Mouse (Mus musculus) heart, postnatal 4 days (tissue): ENCODE measurements around the gene Als2cl. TPM values are rescaled to one million over a fixed set of nuclear protein-coding genes. Genes with fewer than 3 reads are reported as not detected.

Source experiments
- DNase-seq: peaks from one replicate; pipeline ENCODE4 v3.0.0; 2021
- microRNA-seq, 2 experiments: library from miRNA; unstranded; fragments of <30 nt; microRNA quantifications; one replicate each; pipeline ENCODE4 v1.2.0; 2021 to 2022
- total RNA-seq, 2 experiments: library from RNA; stranded (reverse); gene quantifications; 2 replicates each; pipeline ENCODE4 v1.2.3; 2021

Gene Als2cl
- total RNA-seq, 2 experiments from 2014 or later: 14.4 to 16.3 TPM

DNA sequence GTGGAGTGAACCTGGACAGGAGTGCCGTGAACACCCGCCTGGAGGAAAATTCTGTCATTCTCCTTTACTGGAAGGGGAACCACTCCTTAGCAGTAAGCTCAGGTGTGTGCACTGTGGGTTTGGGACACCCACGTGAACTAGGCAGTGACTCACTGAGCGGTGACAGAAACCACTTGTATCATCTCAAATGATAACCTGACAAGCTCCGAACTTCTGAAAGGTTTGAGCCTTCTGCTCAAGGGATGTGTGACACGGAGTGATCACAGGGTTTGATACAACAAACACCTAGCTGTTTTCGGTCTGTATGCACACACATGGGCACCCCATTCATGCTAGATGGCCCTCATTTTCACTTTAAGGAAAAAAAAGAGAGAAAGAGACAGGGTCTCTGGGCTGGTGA lies 37.1 kb downstream of the Als2cl start, which contains the start of gene Fam240a:
TSS of gene Fam240a (minus strand) at position 76 of the 400 bp plus-strand sequence.
- DNase-seq: no peak

GRCm38 (mm10) chr9:110920665-110921419 lies 41.2 kb downstream of the Als2cl start:
- DNase-seq: no peak

DNA sequence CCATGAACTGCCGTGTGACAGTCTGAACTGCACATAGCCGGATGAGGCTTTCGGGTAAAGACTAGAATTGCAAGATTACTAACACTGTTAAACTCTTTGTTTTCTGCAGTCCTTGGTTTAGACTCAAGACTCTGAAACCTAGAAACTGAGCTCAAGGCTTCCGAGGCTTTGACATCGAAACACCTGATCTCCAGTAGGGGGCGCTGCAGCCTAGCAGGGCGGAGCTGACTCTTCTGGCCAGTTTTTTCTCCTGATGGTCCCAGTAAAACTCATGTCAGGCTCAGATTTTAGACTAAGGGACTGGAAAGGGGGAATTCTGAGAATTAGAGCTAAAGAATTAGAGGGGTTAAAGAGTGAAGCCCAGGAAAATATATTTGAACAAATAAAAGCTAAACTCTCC lies 43.1 kb downstream of the Als2cl start:
- peak; percentile 87 for DNase-seq

DNA sequence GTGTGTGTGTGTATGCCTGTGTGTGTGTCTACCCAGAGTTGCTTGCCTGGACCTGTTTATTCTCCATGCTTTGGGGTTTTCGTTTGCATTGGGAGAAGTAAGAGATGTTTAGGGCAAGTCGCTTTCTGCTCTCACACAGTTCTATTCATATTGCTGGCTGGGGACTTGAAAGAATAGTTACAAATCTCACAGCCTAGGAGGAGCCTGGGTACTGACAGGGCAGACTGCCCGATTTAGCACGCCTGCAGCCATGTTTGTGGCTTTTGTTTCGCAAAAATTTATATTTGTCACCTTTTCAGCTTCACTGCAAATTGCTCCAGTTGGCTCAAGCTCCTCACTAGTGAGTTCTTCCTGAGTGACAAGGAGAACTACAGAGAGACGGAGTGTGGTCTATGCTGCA lies 51.9 kb downstream of the Als2cl start:
- DNase-seq: no peak

GRCm38 (mm10) chr9:110933850-110934437 lies 54.3 kb downstream of the Als2cl start:
- no peak for DNase-seq

DNA sequence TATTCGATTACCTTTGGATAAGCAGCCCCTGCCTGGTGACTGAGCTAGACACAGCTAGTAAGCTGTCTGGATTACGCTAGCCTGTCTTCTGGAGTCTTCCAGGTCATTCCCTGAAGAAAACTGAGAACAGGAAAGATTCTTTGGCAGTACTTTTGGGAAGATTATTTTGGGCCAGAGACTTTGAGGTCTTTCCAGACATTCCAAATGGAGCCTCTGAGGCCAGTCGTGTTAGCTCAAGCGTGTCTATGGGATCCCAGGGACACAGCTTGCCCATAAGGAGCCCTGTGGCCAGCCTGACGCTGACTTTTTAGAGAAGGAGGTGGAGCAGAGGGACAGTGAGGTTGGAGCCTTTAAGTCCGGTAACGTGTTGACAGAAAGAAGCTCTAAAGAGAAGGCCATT lies 56.3 kb downstream of the Als2cl start:
- DNase-seq: no peak

- no peak for DNase-seq
These were observed 58.1 kb downstream of the Als2cl start for GRCm38 (mm10) chr9:110937506-110938490.

DNA sequence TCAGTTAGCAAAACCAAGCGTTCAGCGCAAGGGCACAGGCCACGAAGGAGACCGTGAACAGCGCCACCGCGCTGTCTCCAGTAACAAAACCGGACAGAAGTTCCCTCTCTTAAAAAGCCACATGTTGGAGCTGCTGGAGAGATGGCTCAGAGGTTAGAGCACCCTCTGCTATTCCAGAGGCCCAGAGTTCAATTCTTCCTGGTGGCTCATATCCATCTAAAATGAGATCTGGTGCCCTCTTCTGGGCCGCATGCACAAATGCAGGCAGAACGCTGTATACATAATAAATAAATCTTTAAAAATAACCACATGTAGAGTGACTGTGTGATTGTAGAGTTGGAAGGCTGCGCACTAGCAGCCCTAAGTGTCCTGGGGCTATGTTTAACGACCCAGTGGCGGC lies 64.6 kb downstream of the Als2cl start:
- DNase-seq: no peak

DNA sequence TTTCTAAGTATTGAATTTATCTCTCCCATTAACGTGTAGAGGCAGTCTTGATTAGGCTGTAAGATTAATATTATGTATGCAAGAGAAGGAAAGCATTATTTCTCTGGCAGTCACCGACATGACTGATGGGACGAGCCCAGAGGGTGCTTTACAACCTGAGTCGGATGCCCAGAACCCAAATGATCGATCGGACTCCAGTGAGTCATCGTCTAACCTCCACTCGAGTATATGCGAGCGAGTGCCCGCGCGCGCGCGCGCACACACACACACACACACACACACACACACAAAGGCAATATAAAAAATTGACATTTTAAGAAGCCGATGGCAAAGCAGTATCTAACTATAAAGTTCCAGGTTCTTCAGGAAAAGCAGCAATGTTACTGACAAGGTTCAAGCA lies 65.7 kb downstream of the Als2cl start:
- DNase-seq: no peak

- DNase-seq: no peak
These were observed 66.3 kb downstream of the Als2cl start, which contains the start of gene Tdgf1 for GRCm38 (mm10) chr9:110945926-110946325. Gene Tdgf1, minus strand, starts transcription at chr9:110946158.

DNA sequence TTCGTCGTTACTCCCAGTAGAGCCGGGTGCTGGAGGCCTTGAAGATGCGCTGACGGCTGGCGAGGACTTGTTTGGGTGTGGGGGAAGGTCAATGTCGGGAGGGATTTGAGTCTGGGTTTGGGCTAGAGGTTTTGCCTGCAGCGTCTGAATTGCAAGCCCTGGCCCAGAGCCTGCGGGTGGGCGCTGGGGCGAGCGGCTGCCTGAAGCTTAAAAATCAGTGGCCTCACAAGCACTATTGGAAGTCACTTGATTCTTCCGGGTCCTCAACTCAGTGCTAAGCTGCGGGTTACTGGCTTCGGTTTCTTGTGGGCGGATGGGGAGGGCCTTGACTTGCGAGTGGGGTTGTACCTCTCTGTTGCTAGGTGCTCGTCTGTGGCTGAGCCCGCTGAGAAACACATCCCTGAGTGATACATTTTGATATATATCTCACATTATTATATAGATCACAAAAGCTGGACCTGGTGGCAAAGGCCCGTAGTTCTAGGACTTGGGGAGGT lies 66.9 kb downstream of the Als2cl start:
- DNase-seq: no peak

GRCm38 (mm10) chr9:110947261-110947661 lies 67.6 kb downstream of the Als2cl start:
- DNase-seq: no peak

GRCm38 (mm10) chr9:110947900-110948299 lies 68.2 kb downstream of the Als2cl start:
- no peak for DNase-seq

- DNase-seq: no peak
These were observed 69.2 kb downstream of the Als2cl start for GRCm38 (mm10) chr9:110948813-110949310.

- DNase-seq: no peak
These were observed 70.4 kb downstream of the Als2cl start for GRCm38 (mm10) chr9:110950109-110950508.

Small RNAs within 50 kb of the gene (microRNA-seq; reads per million reads assigned to microRNA genes)
- 0 reads per million in 2 experiments for gene Gm24269

Other genes with a start within 250 kb of the Als2cl start
- gene Nbeal2, start 225.7 kb upstream of the Als2cl start, total RNA-seq: 1 to 10 TPM; 7.4 to 8.6 TPM
- gene Ccdc12, start 223.4 kb upstream of the Als2cl start, total RNA-seq: 10 to 100 TPM; 79.8 to 88.6 TPM
- 1,000 to 10,000 TPM; 8,328 to 9,816 TPM for gene Myl3, start 138.0 kb upstream of the Als2cl start, total RNA-seq
- gene Pth1r, start 132.7 kb upstream of the Als2cl start, total RNA-seq: 10 to 100 TPM; 16.4 to 19.3 TPM
- gene Prss42, start 81.7 kb upstream of the Als2cl start, total RNA-seq: not detected
- not detected for gene Prss44, start 65.9 kb upstream of the Als2cl start, total RNA-seq
- not detected for gene Prss43, start 53.2 kb upstream of the Als2cl start, total RNA-seq
- gene Prss45, start 45.3 kb upstream of the Als2cl start, total RNA-seq: under 1 TPM in 1 of 2 experiments, not detected in 1; 0.45 TPM
- not detected for gene Prss46, start 35.4 kb upstream of the Als2cl start, total RNA-seq
- not detected for gene Prss50, start 21.9 kb upstream of the Als2cl start, total RNA-seq
- gene Tmie, start 243 bp downstream of the Als2cl start, total RNA-seq: under 1 TPM; 0.43 to 0.45 TPM
- gene Fam240a, start 37.0 kb downstream of the Als2cl start, total RNA-seq: not detected
- gene Tdgf1, start 66.3 kb downstream of the Als2cl start, total RNA-seq: not detected
- gene Lrrc2, start 71.7 kb downstream of the Als2cl start, total RNA-seq: 10 to 100 TPM; 15.4 to 16.6 TPM
- 1 to 10 TPM; 1.6 to 1.7 TPM for gene Rtp3, start 110.7 kb downstream of the Als2cl start, total RNA-seq
- gene Ltf, start 139.4 kb downstream of the Als2cl start, total RNA-seq: 1 to 10 TPM; 2.7 to 3.3 TPM
- gene Ccrl2, start 177.6 kb downstream of the Als2cl start, total RNA-seq: 1 to 10 TPM; 5.4 to 6.7 TPM
- 100 to 1,000 TPM; 132 to 133 TPM for gene Lrrfip2, start 237.7 kb downstream of the Als2cl start, total RNA-seq